29 mouse cellular contexts compared by ENCODE assay signal in genomic region chr13:47695877-47696276, GRCm38 (mm10).
DNase-seq lines count a peak whose midpoint lies in the region; ATAC-seq and TF ChIP-seq lines count a peak whose summit lies in the region.
"Had no signal": no experiment of that assay in that cellular context is flagged by ENCODE, and none has a peak within 500 bp of the region (broad histone marks: within the 10 kb centered on the region; RNA-seq: fewer than 3 reads in every experiment).

No protein-coding gene starts in this region.

- intact Hi-C loops in heart, adult 2 months (cut with DNase I) = no loop called here

- TF ChIP-seq CTCF in heart, adult 2 months (IDR thresholded peaks at IDR 0.05) = peak; percentile 16; the same call in 1 of the 2 replicates
- peak; percentile 40; the same call in 1 of the 2 replicates for TF ChIP-seq CTCF in kidney, postnatal 0 days (IDR thresholded peaks at IDR 0.05; ENCODE audit: low read depth)
- TF ChIP-seq CTCF in lung, postnatal 0 days (IDR thresholded peaks at IDR 0.05) = peak; percentile 54
- peak; percentile 48 for TF ChIP-seq CTCF in stomach, postnatal 0 days (IDR thresholded peaks at IDR 0.05; ENCODE audit: low read depth)

- no peak overlapping the region for H3K4me2 ChIP-seq in kidney, postnatal 0 days (ENCODE audit: low read length)
- H3K4me2 ChIP-seq in lung, postnatal 0 days (replicated peaks; ENCODE audit: low read depth, low read length) = no peak overlapping the region
- no peak overlapping the region for H3K4me2 ChIP-seq in stomach, postnatal 0 days (replicated peaks; ENCODE audit: low read depth)
- H3K4me2 ChIP-seq: forebrain, embryonic 13.5 days; heart, embryonic 12.5 days; limb, embryonic 12.5 days; liver, embryonic 15.5 days; midbrain, embryonic 15.5 days; neural tube, embryonic 12.5 days had no signal

- ATAC-seq in kidney, postnatal 0 days (replicated peaks; ENCODE audit: low FRiP score, low read depth) = no peak
- no peak for ATAC-seq in lung, postnatal 0 days
- no peak for ATAC-seq in stomach, postnatal 0 days (ENCODE audit: low FRiP score, low TSS enrichment)
- ATAC-seq: forebrain, embryonic 13.5 days; hindbrain, embryonic 16.5 days; intestine, embryonic 16.5 days; midbrain, embryonic 15.5 days had no signal

- no peak overlapping the region for H3K9ac ChIP-seq in heart, adult 2 months (ENCODE audit: low read depth, low read length)
- no peak overlapping the region for H3K9ac ChIP-seq in kidney, postnatal 0 days (ENCODE audit: low read depth, low read length)
- H3K9ac ChIP-seq in lung, postnatal 0 days (replicated peaks; ENCODE audit: low read depth) = no peak overlapping the region
- no peak overlapping the region for H3K9ac ChIP-seq in stomach, postnatal 0 days (ENCODE audit: low read length)
- H3K9ac ChIP-seq: forebrain, embryonic 13.5 days; heart, embryonic 12.5 days; limb, embryonic 12.5 days; liver, embryonic 15.5 days; midbrain, embryonic 15.5 days; neural tube, embryonic 12.5 days had no signal

- no peaks in the 10 kb centered on the region for H3K27me3 ChIP-seq in heart, adult 2 months (ENCODE audit: control insufficient read depth, insufficient read depth, low read length)
- H3K27me3 ChIP-seq in kidney, postnatal 0 days (ENCODE audit: insufficient read depth, low read length) = no peaks in the 10 kb centered on the region
- H3K27me3 ChIP-seq in lung, postnatal 0 days (replicated peaks; ENCODE audit: insufficient read depth, low read length) = no peaks in the 10 kb centered on the region
- no peaks in the 10 kb centered on the region for H3K27me3 ChIP-seq in stomach, postnatal 0 days (ENCODE audit: control insufficient read depth, insufficient read depth, low read length)
- H3K27me3 ChIP-seq: forebrain, embryonic 13.5 days; heart, embryonic 12.5 days; limb, embryonic 12.5 days; liver, embryonic 15.5 days; midbrain, embryonic 15.5 days; neural tube, embryonic 12.5 days had no signal

- no peaks in the 10 kb centered on the region for H3K36me3 ChIP-seq in heart, adult 2 months (ENCODE audit: control insufficient read depth, insufficient read depth, low read length)
- H3K36me3 ChIP-seq in kidney, postnatal 0 days (ENCODE audit: insufficient read depth, low read length) = no peaks in the 10 kb centered on the region
- H3K36me3 ChIP-seq in lung, postnatal 0 days (ENCODE audit: insufficient read depth, low read length) = no peaks in the 10 kb centered on the region
- no peaks in the 10 kb centered on the region for H3K36me3 ChIP-seq in stomach, postnatal 0 days (ENCODE audit: control insufficient read depth, insufficient read depth, low read length)
- H3K36me3 ChIP-seq: heart, embryonic 12.5 days; hindbrain, embryonic 10.5 days; limb, embryonic 12.5 days; liver, embryonic 15.5 days; midbrain, embryonic 15.5 days; neural tube, embryonic 12.5 days had no signal

- no peak overlapping the region for H3K4me3 ChIP-seq in heart, adult 2 months
- H3K4me3 ChIP-seq in kidney, postnatal 0 days (replicated peaks; ENCODE audit: low read depth, low read length) = no peak overlapping the region
- no peak overlapping the region for H3K4me3 ChIP-seq in lung, postnatal 0 days (ENCODE audit: low read depth, low read length)
- H3K4me3 ChIP-seq in stomach, postnatal 0 days (ENCODE audit: low read depth, low read length) = no peak overlapping the region
- H3K4me3 ChIP-seq: forebrain, embryonic 13.5 days; heart, embryonic 12.5 days; hindbrain, embryonic 10.5 days; left cerebral cortex, adult 2 months; limb, embryonic 12.5 days; liver, embryonic 15.5 days; midbrain, embryonic 15.5 days; myocyte; neural tube, embryonic 12.5 days had no signal

- no peak for DNase-seq in heart, adult 2 months
- DNase-seq in heart, adult 18-20 months = no peak
- no peak for DNase-seq in kidney, postnatal 0 days (ENCODE audit: low spot score)
- DNase-seq in kidney, postnatal 4 days = no peak
- no peak for DNase-seq in lung, postnatal 0 days (ENCODE audit: low spot score)
- DNase-seq in lung, adult 18-20 months = no peak
- DNase-seq in stomach, postnatal 0 days (ENCODE audit: low spot score) = no peak
- DNase-seq in embryo, embryonic 10 days (ENCODE audit: low spot score) = no peak
- DNase-seq: adrenal gland, postnatal 14 days; cerebellum, adult 11-12 months; cerebellum, adult 9-11 months; gastrocnemius, postnatal 10 days; heart, postnatal 10 days; right cerebral cortex, adult 18-20 months; spleen, adult 18-20 months; thymus, adult 18-20 months; thymus, postnatal 25 days had no signal

- 72% methylated on average over 2 of the region's 2 CpGs for WGBS in heart, adult 2 months
- 85% methylated on average over 2 of the region's 2 CpGs for WGBS in kidney, postnatal 0 days
- 60% methylated on average over 2 of the region's 2 CpGs for WGBS in lung, postnatal 0 days
- WGBS in stomach, postnatal 0 days = 82% methylated on average over 2 of the region's 2 CpGs

- no peaks in the 10 kb centered on the region for H3K79me2 ChIP-seq in heart, adult 2 months (replicated peaks; ENCODE audit: control insufficient read depth, insufficient read depth, low read length)

- H3K9me3 ChIP-seq in kidney, postnatal 0 days (replicated peaks; ENCODE audit: low read length) = no peaks in the 10 kb centered on the region
- no peaks in the 10 kb centered on the region for H3K9me3 ChIP-seq in lung, postnatal 0 days (ENCODE audit: low read length)
- H3K9me3 ChIP-seq in stomach, postnatal 0 days (ENCODE audit: control insufficient read depth, low read length) = no peaks in the 10 kb centered on the region
- H3K9me3 ChIP-seq: forebrain, embryonic 13.5 days; hindbrain, embryonic 10.5 days; limb, embryonic 12.5 days; liver, embryonic 15.5 days; midbrain, embryonic 15.5 days; neural tube, embryonic 12.5 days had no signal

- H3K27ac ChIP-seq in heart, adult 2 months = no peak overlapping the region
- H3K27ac ChIP-seq in kidney, postnatal 0 days = no peak overlapping the region
- H3K27ac ChIP-seq in lung, postnatal 0 days (ENCODE audit: low read length) = no peak overlapping the region
- no peak overlapping the region for H3K27ac ChIP-seq in stomach, postnatal 0 days (replicated peaks)
- H3K27ac ChIP-seq: forebrain, embryonic 13.5 days; hindbrain, embryonic 10.5 days; left cerebral cortex, adult 2 months; limb, embryonic 12.5 days; liver, embryonic 15.5 days; macrophage; midbrain, embryonic 15.5 days; neural tube, embryonic 12.5 days had no signal

- H3K4me1 ChIP-seq in heart, adult 2 months (ENCODE audit: control insufficient read depth, insufficient read depth, low read length) = no peaks in the 10 kb centered on the region
- no peaks in the 10 kb centered on the region for H3K4me1 ChIP-seq in kidney, postnatal 0 days (replicated peaks; ENCODE audit: insufficient read depth, low read length)
- no peaks in the 10 kb centered on the region for H3K4me1 ChIP-seq in lung, postnatal 0 days (ENCODE audit: insufficient read depth, low read depth, low read length)
- H3K4me1 ChIP-seq in stomach, postnatal 0 days (replicated peaks; ENCODE audit: control insufficient read depth, insufficient read depth) = no peaks in the 10 kb centered on the region
- H3K4me1 ChIP-seq: forebrain, embryonic 13.5 days; heart, embryonic 12.5 days; hindbrain, embryonic 10.5 days; limb, embryonic 12.5 days; liver, embryonic 15.5 days; midbrain, embryonic 15.5 days; neural tube, embryonic 12.5 days had no signal

- no peak for TF ChIP-seq EP300 in heart, adult 2 months (IDR thresholded peaks at IDR 0.05; ENCODE audit: insufficient read depth, low read depth, low read length)
- TF ChIP-seq EP300 in lung, postnatal 0 days (IDR thresholded peaks at IDR 0.05) = no peak
- no peak for TF ChIP-seq EP300 in stomach, postnatal 0 days (optimal IDR thresholded peaks at IDR 0.05)

- TF ChIP-seq POLR2A in heart, adult 2 months (IDR thresholded peaks at IDR 0.05; ENCODE audit: insufficient read depth, low read depth, low read length) = no peak
